Mouse (Mus musculus) olfactory bulb, adult 2 months (tissue): ENCODE data around the gene Rad54l2. TPM values are rescaled to one million over a fixed set of nuclear protein-coding genes. Genes with fewer than 3 reads are reported as not detected.

Source experiments
- H3K27ac ChIP-seq: fragments of 200-500 bp; 2 replicates; pipeline ENCODE4 v1.5.1; 2012; ENCODE audit warnings: low read depth, low read length; ENCODE audit not compliant: insufficient read depth
- H3K4me1 ChIP-seq: fragments of 200-500 bp; 2 replicates; pipeline ENCODE4 v1.6.1; 2012; ENCODE audit warnings: low read length; ENCODE audit not compliant: control insufficient read depth, insufficient read depth
- H3K4me3 ChIP-seq: fragments of 200-500 bp; 2 replicates; pipeline ENCODE4 v1.5.1; 2012; ENCODE audit warnings: mild to moderate bottlenecking, low read depth, low read length, moderate library complexity; ENCODE audit not compliant: insufficient read depth
- CTCF ChIP-seq: fragments of 200-500 bp; IDR thresholded peaks from 2 replicates; pipeline ENCODE4 v1.5.1; 2012; ENCODE audit warnings: low read depth, mild to moderate bottlenecking, low read length, moderate library complexity; ENCODE audit not compliant: insufficient read depth
- POLR2A ChIP-seq: fragments of 200-500 bp; IDR thresholded peaks from 2 replicates; pipeline ENCODE4 v1.6.1; 2012; ENCODE audit warnings: mild to moderate bottlenecking, low read depth, low read length, moderate library complexity; ENCODE audit not compliant: insufficient read depth
- WGBS: fragments of 180-500 bp; shearing (Covaris S2); methylation state at CpG from one replicate; pipeline ENCODE4 v1.1.7; 2018; 5-methylcytosine and 5-hydroxymethylcytosine counted together
- polyA plus RNA-seq: library from polyadenylated mRNA; stranded (reverse); fragments of >200 nt; gene quantifications from 2 replicates; pipeline ENCODE4 v1.2.4, GENCODE M21; 2012; ENCODE audit warnings: low replicate concordance; ENCODE audit not compliant: missing spikeins, insufficient read depth, insufficient read length

The Rad54l2 gene
- polyA plus RNA-seq, 1 experiment, result not detected

- no peak overlapping the region for H3K4me3 ChIP-seq
- H3K4me1 ChIP-seq, result no peaks in the 10 kb centered on the region
- TF ChIP-seq POLR2A (no peak), CTCF (no peak)
- WGBS, result 95% methylated on average over 5 of the region's 5 CpGs
- H3K27ac ChIP-seq, result no peak overlapping the region
Observed at GRCm38 (mm10) chr9:106769781-106770180, 19.2 kb downstream of the Rad54l2 start.

DNA sequence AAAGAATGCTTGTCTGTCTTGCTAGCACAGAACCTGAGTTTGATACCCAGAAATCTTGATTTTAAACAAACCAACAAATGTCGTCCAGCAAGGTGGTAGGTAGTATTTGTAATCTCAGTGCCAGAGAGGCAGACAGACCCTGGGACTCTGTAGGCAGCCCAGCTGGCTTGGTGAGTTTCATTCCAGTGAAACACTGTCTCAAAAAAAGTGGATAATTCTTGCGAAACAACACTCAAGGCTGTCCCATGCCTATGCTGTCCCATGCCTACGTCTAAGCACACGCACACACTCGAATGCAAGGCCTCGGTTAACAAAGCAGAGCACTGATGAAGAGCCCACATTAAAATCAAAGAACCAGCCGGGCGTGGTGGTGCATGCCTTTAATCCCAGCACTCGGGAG is 32.6 kb downstream of the Rad54l2 start:
- TF ChIP-seq CTCF, result no peak
- TF ChIP-seq POLR2A, result no peak
- 94% methylated on average over 9 of the region's 9 CpGs for WGBS
- no peak overlapping the region for H3K4me3 ChIP-seq
- H3K4me1 ChIP-seq, result peaks cover 10% of the 10 kb centered on the region; the same call in 1 of the 2 replicates
- no peak overlapping the region for H3K27ac ChIP-seq

- WGBS, result 79% methylated on average over 4 of the region's 4 CpGs
- H3K4me3 ChIP-seq, result no peak overlapping the region
- H3K27ac ChIP-seq, result no peak overlapping the region
- TF ChIP-seq POLR2A (no peak), CTCF (no peak)
- H3K4me1 ChIP-seq, result peaks cover 10% of the 10 kb centered on the region; the same call in 1 of the 2 replicates
Observed at GRCm38 (mm10) chr9:106755776-106756175, 33.2 kb downstream of the Rad54l2 start.

DNA sequence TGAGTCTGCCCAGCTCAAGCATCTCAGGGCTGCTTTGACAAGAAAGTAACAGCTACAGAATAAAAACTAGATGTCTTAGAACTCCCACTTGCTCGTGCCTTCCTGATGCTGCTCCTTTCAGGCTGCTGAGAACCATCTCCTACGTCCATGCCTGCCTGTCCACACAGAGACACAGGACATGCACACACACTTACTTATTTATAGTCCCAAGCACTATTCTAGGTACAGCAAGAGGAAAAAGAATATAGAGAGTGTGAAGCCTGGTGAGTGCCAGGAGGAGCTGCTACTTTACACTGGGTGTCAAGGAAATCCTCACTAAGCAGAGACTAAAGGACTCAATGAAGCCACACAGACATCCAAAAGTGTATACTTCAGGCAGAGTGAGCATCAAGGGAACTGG is 34.7 kb downstream of the Rad54l2 start:
- H3K4me1 ChIP-seq, result peaks cover 10% of the 10 kb centered on the region; the same call in 1 of the 2 replicates
- TF ChIP-seq CTCF (no peak), POLR2A (no peak)
- no peak overlapping the region for H3K27ac ChIP-seq
- no peak overlapping the region for H3K4me3 ChIP-seq
- WGBS, result 54% methylated on average over 2 of the region's 2 CpGs

DNA sequence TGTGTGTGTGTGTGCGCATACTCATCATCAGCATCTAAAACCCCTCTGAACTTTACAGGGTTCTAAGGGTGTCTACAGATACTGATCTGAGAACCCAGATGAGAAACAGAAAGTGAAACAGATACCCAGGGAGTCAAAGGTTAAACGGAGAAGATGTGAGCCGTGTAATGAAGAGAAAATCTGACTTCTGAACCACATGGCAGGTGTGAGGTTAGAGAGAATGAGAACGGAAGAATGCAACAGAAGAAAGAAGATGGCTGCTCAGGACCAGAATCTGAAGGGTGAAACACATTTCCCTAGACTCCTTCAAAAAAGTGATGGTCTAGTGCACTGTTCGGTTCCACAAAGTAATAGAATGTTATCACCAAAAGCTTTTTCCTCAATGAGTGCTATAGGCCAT is 36.9 kb downstream of the Rad54l2 start:
- H3K4me1 ChIP-seq, result peaks cover 5% of the 10 kb centered on the region; the same call in 1 of the 2 replicates
- TF ChIP-seq POLR2A (no peak), CTCF (no peak)
- WGBS, result 95% methylated on average over 5 of the region's 5 CpGs

GRCm38 (mm10) chr9:106739962-106740361 is 49.0 kb downstream of the Rad54l2 start:
- WGBS, result 98% methylated on average over 1 of the region's 1 CpGs
- H3K4me1 ChIP-seq, result no peaks in the 10 kb centered on the region
- H3K27ac ChIP-seq, result no peak overlapping the region
- TF ChIP-seq CTCF, result no peak
- no peak for TF ChIP-seq POLR2A
- no peak overlapping the region for H3K4me3 ChIP-seq

More for the DNA sequence above, 36.9 kb downstream of the Rad54l2 start:
- H3K27ac ChIP-seq, result no peak overlapping the region
- no peak overlapping the region for H3K4me3 ChIP-seq

- no peak for TF ChIP-seq POLR2A
- TF ChIP-seq CTCF, result no peak
- no peak overlapping the region for H3K27ac ChIP-seq
- no peaks in the 10 kb centered on the region for H3K4me1 ChIP-seq
- 82% methylated on average over 1 of the region's 1 CpGs for WGBS
- H3K4me3 ChIP-seq, result no peak overlapping the region
Observed at GRCm38 (mm10) chr9:106739056-106739455, 49.9 kb downstream of the Rad54l2 start.

DNA sequence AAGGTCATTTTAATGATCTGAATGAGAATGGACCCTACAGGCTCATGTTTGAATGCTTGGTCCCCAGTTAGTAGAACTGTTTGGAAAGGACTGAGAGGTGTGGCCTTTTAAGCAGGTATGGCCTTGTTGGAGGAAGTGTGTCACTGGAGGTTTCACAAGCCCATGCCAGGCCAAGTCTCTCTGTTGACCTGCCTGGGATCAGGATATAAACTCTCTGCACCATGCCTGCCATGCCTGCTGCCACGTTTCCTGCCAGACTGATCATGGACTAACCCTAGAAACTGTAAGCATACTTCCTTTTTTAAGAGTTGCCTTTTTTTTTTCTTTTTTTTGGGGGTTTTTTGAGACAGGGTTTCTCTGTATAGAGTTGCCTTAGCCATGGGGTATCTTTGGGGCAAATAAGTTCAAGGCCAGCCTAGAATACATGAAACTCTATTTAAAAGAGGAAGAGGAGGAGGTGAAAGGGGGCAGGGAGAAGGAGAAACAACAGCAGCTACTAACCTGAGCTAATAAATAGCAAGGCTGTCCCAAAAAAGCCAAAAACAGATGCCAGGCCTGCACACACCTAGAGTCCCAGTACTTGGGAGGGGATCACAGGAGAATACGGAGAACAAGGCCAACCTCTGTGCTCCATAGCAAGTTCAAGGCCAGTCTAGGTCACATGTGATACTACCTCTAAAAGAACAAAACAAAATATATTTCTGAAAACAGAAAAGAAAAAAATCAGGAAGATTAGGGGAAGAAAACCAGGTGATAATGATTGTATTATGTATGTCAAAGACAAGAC is 50.6 kb downstream of the Rad54l2 start:
- Histone ChIP-seq H3K27ac (no peak overlapping the region), H3K4me1 (no peaks in the 10 kb centered on the region), H3K4me3 (no peak overlapping the region)
- TF ChIP-seq POLR2A, result no peak
- TF ChIP-seq CTCF, result no peak
- 98% methylated on average over 2 of the region's 2 CpGs for WGBS

GRCm38 (mm10) chr9:106733690-106734089 is 55.3 kb downstream of the Rad54l2 start:
- 78% methylated on average over 2 of the region's 2 CpGs for WGBS
- TF ChIP-seq CTCF (no peak), POLR2A (no peak)

GRCm38 (mm10) chr9:106729416-106729815 is 59.6 kb downstream of the Rad54l2 start:
- WGBS, result 90% methylated on average over 2 of the region's 2 CpGs
- Histone ChIP-seq H3K4me3 (no peak overlapping the region), H3K4me1 (no peaks in the 10 kb centered on the region), H3K27ac (no peak overlapping the region)
- TF ChIP-seq CTCF (no peak), POLR2A (no peak)

More at GRCm38 (mm10) chr9:106733690-106734089, 55.3 kb downstream of the Rad54l2 start:
- Histone ChIP-seq H3K4me3 (no peak overlapping the region), H3K4me1 (no peaks in the 10 kb centered on the region), H3K27ac (no peak overlapping the region)
